Mouse (Mus musculus) intestine, embryonic 14.5 days (tissue): ENCODE measurements around the gene Cstad. TPM values are rescaled to one million over a fixed set of nuclear protein-coding genes. Genes with fewer than 3 reads are reported as not detected.

Experiments
- ATAC-seq: fragments of 200-750 bp; cut with Nextera tagmentation; replicated peaks from 2 replicates; pipeline ENCODE4 v1.8.0; 2017; ENCODE audit warnings: low read depth, moderate number of reproducible peaks, moderate TSS enrichment, moderate library complexity; ENCODE audit not compliant: low FRiP score, low TSS enrichment
- DNase-seq: peaks from one replicate; pipeline ENCODE4 v3.0.0-alpha.2; 2018; ENCODE audit warnings: low spot score
- H3K27ac ChIP-seq: fragments of 300-500 bp; sonication (generic); 2 replicates; pipeline ENCODE4 v1.5.1; 2014; ENCODE audit warnings: low read depth, mild to moderate bottlenecking, control low read depth
- H3K27me3 ChIP-seq: fragments of 300-500 bp; sonication (generic); replicated peaks from 2 replicates; pipeline ENCODE4 v1.6.1; 2014; ENCODE audit warnings: low read length, control low read depth; ENCODE audit not compliant: control insufficient read depth, insufficient read depth
- H3K36me3 ChIP-seq: fragments of 300-500 bp; sonication (generic); 2 replicates; pipeline ENCODE4 v1.6.1; 2014; ENCODE audit warnings: low read length, control low read depth; ENCODE audit not compliant: control insufficient read depth, insufficient read depth
- H3K4me1 ChIP-seq: fragments of 300-500 bp; sonication (generic); replicated peaks from 2 replicates; pipeline ENCODE4 v1.6.1; 2014; ENCODE audit warnings: low read length, control low read depth, mixed read lengths; ENCODE audit not compliant: control insufficient read depth, insufficient read depth
- H3K4me2 ChIP-seq: fragments of 300-500 bp; sonication (generic); 2 replicates; pipeline ENCODE4 v1.6.1; 2014; ENCODE audit warnings: low read length
- H3K4me3 ChIP-seq: fragments of 300-500 bp; sonication (generic); 2 replicates; pipeline ENCODE4 v1.5.1; 2014; ENCODE audit warnings: low read depth, low read length, control low read depth, mixed read lengths
- H3K9ac ChIP-seq: fragments of 300-500 bp; sonication (generic); 2 replicates; pipeline ENCODE4 v1.6.1; 2014; ENCODE audit warnings: mild to moderate bottlenecking, low read length
- H3K9me3 ChIP-seq: fragments of 300-500 bp; sonication (generic); 2 replicates; pipeline ENCODE4 v1.6.1; 2016; ENCODE audit warnings: low read length, control low read depth; ENCODE audit not compliant: control insufficient read depth
- WGBS: fragments of 180-500 bp; shearing (Covaris S2); extraction: QIAGEN DNeasy Blood & Tissue Kit; methylation state at CpG from one replicate; pipeline ENCODE4 v1.1.7; 2014; 5-methylcytosine and 5-hydroxymethylcytosine counted together
- polyA plus RNA-seq: library from polyadenylated mRNA; unstranded; fragments of >200 nt; fragmentation: Nextera tagmentation; extraction: Ambion mirVana; gene quantifications from 2 replicates; pipeline ENCODE4 v1.2.1, GENCODE M21; 2014

Gene Cstad
- polyA plus RNA-seq, 1 experiment from 2014 or later = 0.99 TPM

- no peak overlapping the region for H3K4me2 ChIP-seq
- DNase-seq = no peak
- ATAC-seq = no peak
- H3K27ac ChIP-seq = no peak overlapping the region
- H3K4me3 ChIP-seq = no peak overlapping the region
- 93% methylated on average over 1 of the region's 1 CpGs for WGBS
- no peak overlapping the region for H3K9ac ChIP-seq
- no peaks in the 10 kb centered on the region for H3K9me3 ChIP-seq
- H3K27me3 ChIP-seq = no peaks in the 10 kb centered on the region
- no peaks in the 10 kb centered on the region for H3K4me1 ChIP-seq
- H3K36me3 ChIP-seq = no peaks in the 10 kb centered on the region
These were observed 35.3 kb upstream of the Cstad start for GRCm38 (mm10) chr2:30559552-30559951.

- no peak overlapping the region for H3K4me2 ChIP-seq
- no peak overlapping the region for H3K9ac ChIP-seq
- no peaks in the 10 kb centered on the region for H3K9me3 ChIP-seq
- 79% methylated on average over 3 of the region's 3 CpGs for WGBS
- ATAC-seq (no peak), DNase-seq (no peak)
- no peaks in the 10 kb centered on the region for H3K36me3 ChIP-seq
- H3K4me1 ChIP-seq = no peaks in the 10 kb centered on the region
- no peak overlapping the region for H3K27ac ChIP-seq
- H3K4me3 ChIP-seq = no peak overlapping the region
- no peaks in the 10 kb centered on the region for H3K27me3 ChIP-seq
These were observed 32.3 kb upstream of the Cstad start for GRCm38 (mm10) chr2:30562553-30562952.

- H3K27me3 ChIP-seq = no peaks in the 10 kb centered on the region
- no peaks in the 10 kb centered on the region for H3K4me1 ChIP-seq
These were observed 23.2 kb upstream of the Cstad start for GRCm38 (mm10) chr2:30571647-30572046.

GRCm38 (mm10) chr2:30573522-30573921, 21.3 kb upstream of the Cstad start:
- no peak overlapping the region for H3K27ac ChIP-seq
- no peak for DNase-seq
- H3K36me3 ChIP-seq = no peaks in the 10 kb centered on the region
- no peak overlapping the region for H3K4me3 ChIP-seq
- WGBS = 86% methylated on average over 4 of the region's 4 CpGs
- H3K9me3 ChIP-seq = peaks cover 8% of the 10 kb centered on the region; the same call in 1 of the 2 replicates
- no peak for ATAC-seq
- no peak overlapping the region for H3K4me2 ChIP-seq
- no peaks in the 10 kb centered on the region for H3K4me1 ChIP-seq
- H3K9ac ChIP-seq = no peak overlapping the region
- no peaks in the 10 kb centered on the region for H3K27me3 ChIP-seq

More at GRCm38 (mm10) chr2:30571647-30572046, 23.2 kb upstream of the Cstad start:
- Histone ChIP-seq H3K27ac (no peak overlapping the region), H3K9me3 (peaks cover 8% of the 10 kb centered on the region; the same call in 1 of the 2 replicates), H3K9ac (no peak overlapping the region), H3K36me3 (no peaks in the 10 kb centered on the region), H3K4me2 (no peak overlapping the region), H3K4me3 (no peak overlapping the region)
- 91% methylated on average over 4 of the region's 4 CpGs for WGBS
- ATAC-seq (no peak), DNase-seq (no peak)

DNA sequence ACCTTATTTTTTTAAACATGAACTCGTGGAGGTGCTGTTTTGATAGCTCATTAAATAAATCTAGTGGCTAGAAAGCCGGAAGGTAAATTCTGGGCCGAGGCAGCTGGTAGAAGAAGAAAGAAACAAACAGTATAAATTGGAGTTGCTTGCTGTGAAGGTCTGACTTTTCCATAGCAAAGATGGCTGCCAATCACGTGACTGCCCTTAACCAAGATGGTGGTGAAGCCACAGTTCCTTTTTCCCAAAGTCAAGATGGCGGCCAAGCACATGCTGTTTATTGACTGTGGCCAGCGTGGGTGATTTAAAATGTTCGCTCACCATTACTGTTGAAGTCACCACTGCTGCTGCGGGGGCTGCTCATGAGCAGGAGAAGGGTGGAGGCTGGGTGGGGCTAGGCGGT, 17.8 kb upstream of the Cstad start:
- H3K4me1 ChIP-seq = no peaks in the 10 kb centered on the region
- H3K4me2 ChIP-seq = no peak overlapping the region
- H3K27ac ChIP-seq = no peak overlapping the region
- DNase-seq (no peak), ATAC-seq (no peak)
- no peaks in the 10 kb centered on the region for H3K27me3 ChIP-seq
- no peak overlapping the region for H3K9ac ChIP-seq
- no peaks in the 10 kb centered on the region for H3K36me3 ChIP-seq
- H3K9me3 ChIP-seq = no peaks in the 10 kb centered on the region
- H3K4me3 ChIP-seq = no peak overlapping the region
- WGBS = 92% methylated on average over 9 of the region's 9 CpGs

- DNase-seq (no peak), ATAC-seq (no peak)
- no peaks in the 10 kb centered on the region for H3K27me3 ChIP-seq
- H3K27ac ChIP-seq = no peak overlapping the region
- no peak overlapping the region for H3K4me2 ChIP-seq
- no peaks in the 10 kb centered on the region for H3K9me3 ChIP-seq
- H3K9ac ChIP-seq = no peak overlapping the region
- H3K4me1 ChIP-seq = no peaks in the 10 kb centered on the region
- WGBS = 49% methylated on average over 2 of the region's 2 CpGs
- H3K4me3 ChIP-seq = no peak overlapping the region
- H3K36me3 ChIP-seq = no peaks in the 10 kb centered on the region
These were observed 16.8 kb upstream of the Cstad start for GRCm38 (mm10) chr2:30578006-30578405.

- no peak overlapping the region for H3K4me3 ChIP-seq
- no peaks in the 10 kb centered on the region for H3K36me3 ChIP-seq
- H3K9ac ChIP-seq = no peak overlapping the region
- 37% methylated on average over 8 of the region's 8 CpGs for WGBS
- H3K9me3 ChIP-seq = no peaks in the 10 kb centered on the region
- H3K27ac ChIP-seq = no peak overlapping the region
- DNase-seq (no peak), ATAC-seq (no peak)
- 0 out of 2 replicates have a peak, but pooled peaks cover 10% of the 10 kb centered on the region for H3K4me1 ChIP-seq
- H3K27me3 ChIP-seq = no peaks in the 10 kb centered on the region
- H3K4me2 ChIP-seq = no peak overlapping the region
These were observed 7.7 kb upstream of the Cstad start for GRCm38 (mm10) chr2:30587161-30587560.

- no peaks in the 10 kb centered on the region for H3K9me3 ChIP-seq
- 74% methylated on average over 2 of the region's 2 CpGs for WGBS
- H3K9ac ChIP-seq = no peak overlapping the region
- no peak overlapping the region for H3K4me2 ChIP-seq
- DNase-seq (no peak), ATAC-seq (no peak)
- H3K27ac ChIP-seq = no peak overlapping the region
- no peaks in the 10 kb centered on the region for H3K36me3 ChIP-seq
- 0 out of 2 replicates have a peak, but pooled peaks cover 10% of the 10 kb centered on the region for H3K4me1 ChIP-seq
- no peaks in the 10 kb centered on the region for H3K27me3 ChIP-seq
- no peak overlapping the region for H3K4me3 ChIP-seq
These were observed 7.2 kb upstream of the Cstad start for GRCm38 (mm10) chr2:30587671-30588070.

- 75% methylated on average over 4 of the region's 4 CpGs for WGBS
- Histone ChIP-seq H3K4me2 (no peak overlapping the region), H3K36me3 (no peaks in the 10 kb centered on the region), H3K9me3 (no peaks in the 10 kb centered on the region), H3K27ac (peak overlapping the region; percentile 70; the same call in 1 of the 2 replicates), H3K4me1 (peaks cover 21% of the 10 kb centered on the region), H3K27me3 (no peaks in the 10 kb centered on the region), H3K9ac (no peak overlapping the region), H3K4me3 (no peak overlapping the region)
- DNase-seq (no peak), ATAC-seq (no peak)
These were observed 5.8 kb upstream of the Cstad start for GRCm38 (mm10) chr2:30588985-30589511.
